Comparison of ENCODE assay signal across 17 mouse cellular contexts in genomic region chr13:110881573-110881972, GRCm38 (mm10).
"Had no signal": no experiment of that assay in that cellular context is flagged by ENCODE, and none has a peak within 500 bp of the region (broad histone marks: within the 10 kb centered on the region; RNA-seq: fewer than 3 reads in every experiment).

No protein-coding gene starts in this region.

- H3K4me3 ChIP-seq: lung, embryonic 15.5 days; megakaryocyte, embryonic 14.5 days; midbrain, embryonic 13.5 days; midbrain, embryonic 15.5 days; neural tube, embryonic 12.5 days; stomach, embryonic 15.5 days had no signal

- DNase-seq: liver, postnatal 0 days; lung, adult 2 months; lung, postnatal 14 days; lung, postnatal 36 days; right cerebral cortex, postnatal 14 days; spleen, adult 18-20 months; thymus, adult 2 months; thymus, postnatal 25 days; thymus, postnatal 4 days had no signal

- H3K27ac ChIP-seq: lung, embryonic 15.5 days; macrophage; midbrain, embryonic 13.5 days; midbrain, embryonic 15.5 days; neural tube, embryonic 12.5 days; stomach, embryonic 15.5 days; stomach, postnatal 0 days had no signal
